Mouse (Mus musculus) monocyte, adult 5-6 weeks (primary cell): ENCODE results near the gene Slc2a5. TPM values are rescaled to one million over a fixed set of nuclear protein-coding genes. Genes with fewer than 3 reads are reported as not detected.

Experiments used
- ATAC-seq: fragments of 153-309, 156-312 bp; replicated peaks from 2 replicates; pipeline ENCODE4 v1.8.0; 2017; ENCODE audit warnings: mild to moderate bottlenecking; ENCODE audit not compliant: low TSS enrichment, insufficient number of reproducible peaks, severe bottlenecking, poor library complexity, low FRiP score
- total RNA-seq: library from RNA; stranded (forward); fragments of 200-1000, 200-491, 200-594 nt; gene quantifications from 3 replicates; pipeline ENCODE4 v1.2.3, GENCODE M21; 2017

The Slc2a5 gene
- total RNA-seq, 1 experiment from 2014 or later: 0.10 TPM

DNA sequence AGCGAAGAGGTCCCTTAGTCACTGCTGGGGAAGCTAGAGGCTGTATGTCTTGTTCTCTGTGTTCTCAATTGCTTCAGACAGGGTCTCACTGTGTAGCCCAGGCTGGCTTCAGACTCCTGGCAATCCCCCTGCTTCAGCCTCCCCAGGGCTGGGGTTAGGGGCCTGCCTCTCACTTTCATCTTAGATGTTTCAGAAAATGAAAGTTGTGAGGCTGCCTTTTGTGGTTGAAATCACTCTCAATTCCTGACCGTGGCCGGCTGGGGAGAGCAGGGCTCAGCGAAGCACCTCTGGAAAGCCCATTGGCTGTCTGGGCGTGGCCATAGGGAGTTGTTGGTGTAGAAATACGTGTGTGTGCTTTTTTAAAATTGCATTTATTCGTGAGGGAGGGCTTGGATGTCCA is 22.8 kb upstream of the Slc2a5 start:
- ATAC-seq: no peak

DNA sequence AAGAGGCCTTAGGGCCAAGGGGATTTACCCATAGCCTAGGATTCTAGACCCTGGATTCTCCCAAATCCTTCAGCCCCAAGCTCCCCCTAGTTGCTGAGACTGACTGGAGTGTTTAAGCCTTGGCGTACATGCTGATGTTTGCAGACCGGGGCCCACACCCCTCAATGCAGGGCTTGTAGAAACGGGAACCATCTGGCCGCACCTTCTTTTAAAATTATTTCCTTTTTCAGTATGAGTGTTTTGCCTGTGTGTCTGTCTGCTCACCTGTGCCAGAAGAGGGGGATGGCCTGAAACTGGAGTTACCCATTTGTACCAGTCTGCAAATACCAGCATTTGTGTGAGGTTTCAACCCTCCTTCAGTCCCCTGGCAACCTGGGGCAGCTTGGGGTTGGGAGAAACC is 21.2 kb upstream of the Slc2a5 start:
- no peak for ATAC-seq

DNA sequence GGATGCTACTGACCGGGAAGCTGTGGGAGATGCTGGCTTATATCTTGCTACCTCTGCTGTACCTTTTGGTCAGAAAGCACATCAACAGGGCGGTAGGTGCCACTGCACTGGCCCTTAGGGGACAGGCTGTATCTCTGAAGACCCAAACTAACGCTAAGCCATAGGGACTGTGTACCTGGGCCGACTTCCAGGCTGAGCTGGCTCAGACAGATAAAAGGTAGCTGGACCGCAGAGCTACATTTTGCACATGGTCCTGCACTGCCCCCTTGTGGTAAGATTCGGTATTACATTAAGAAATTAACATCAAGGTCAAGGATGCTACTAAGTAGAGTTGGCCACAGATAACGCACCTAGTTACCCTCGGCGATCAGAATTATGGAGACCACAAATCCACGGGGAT is 20.2 kb upstream of the Slc2a5 start:
- peak; percentile 63; the same call in 1 of the 2 replicates for ATAC-seq

- no peak for ATAC-seq
Measured at GRCm38 (mm10) chr4:150102822-150103221, 16.3 kb upstream of the Slc2a5 start.

DNA sequence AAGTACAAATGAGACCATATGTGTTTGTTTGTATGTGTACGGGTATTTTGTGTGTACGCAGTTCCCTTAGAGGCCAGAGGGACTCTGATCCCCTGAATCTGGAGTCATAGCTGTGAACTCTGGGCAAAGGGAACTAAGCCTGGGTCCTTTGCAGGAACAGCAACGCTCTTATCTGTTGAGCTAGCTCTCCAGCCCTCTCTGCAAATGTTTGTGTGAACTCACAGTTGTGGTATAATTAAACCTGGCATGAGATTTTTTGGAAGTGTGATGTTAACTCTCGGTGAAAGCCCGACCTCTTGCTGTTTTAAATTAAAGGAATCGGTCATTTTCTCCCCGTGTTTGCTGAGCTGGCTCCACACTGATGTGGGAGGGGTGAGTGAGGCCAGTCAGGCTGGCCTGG is 13.4 kb upstream of the Slc2a5 start:
- ATAC-seq: no peak

- ATAC-seq: no peak
Measured at GRCm38 (mm10) chr4:150106637-150107036, 12.4 kb upstream of the Slc2a5 start.

DNA sequence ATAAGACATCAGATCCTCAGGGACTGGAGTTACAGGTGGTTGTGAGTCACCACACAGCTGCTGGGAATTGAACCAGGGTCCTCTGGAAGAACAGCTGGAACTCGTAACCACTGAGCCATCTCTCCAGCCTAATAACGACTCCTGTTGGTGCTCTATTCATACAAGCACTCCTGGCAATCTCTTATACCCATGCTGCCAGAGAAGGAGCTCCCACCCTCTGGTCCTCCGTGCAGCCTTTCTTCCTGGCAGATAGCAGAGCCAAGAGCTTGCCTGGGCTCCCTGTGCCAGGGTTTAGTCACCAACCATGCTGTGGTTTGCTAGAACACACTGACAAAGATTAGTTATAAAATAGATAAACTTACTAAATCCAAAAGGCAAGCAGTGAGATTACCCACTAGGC is 9.4 kb upstream of the Slc2a5 start:
- ATAC-seq: no peak

DNA sequence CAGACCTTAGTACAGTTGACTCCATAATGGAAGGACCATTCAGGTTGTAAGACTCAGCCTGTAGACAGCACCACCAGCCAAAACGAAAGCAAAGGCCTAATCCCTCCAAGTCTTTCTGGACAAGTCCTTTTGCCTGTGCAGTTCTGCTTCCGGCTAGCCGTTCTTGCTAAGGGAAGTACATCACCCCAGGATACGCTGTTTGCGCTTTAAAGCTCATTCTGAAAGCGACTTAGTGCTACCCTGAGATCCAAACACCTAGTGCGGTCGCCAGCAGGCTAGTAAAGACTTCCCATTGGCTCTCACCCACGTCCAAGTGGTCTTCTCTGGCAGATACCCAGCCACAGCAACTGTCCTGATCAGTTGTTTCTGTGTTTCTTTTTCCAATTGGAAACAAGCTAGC is 8.7 kb upstream of the Slc2a5 start:
- ATAC-seq: no peak

GRCm38 (mm10) chr4:150112867-150113266 is 6.2 kb upstream of the Slc2a5 start:
- ATAC-seq: 0 out of 2 replicates have a peak, but pooled peaks have one; percentile 67

- ATAC-seq: no peak
Measured at GRCm38 (mm10) chr4:150114505-150115061, 4.5 kb upstream of the Slc2a5 start.

DNA sequence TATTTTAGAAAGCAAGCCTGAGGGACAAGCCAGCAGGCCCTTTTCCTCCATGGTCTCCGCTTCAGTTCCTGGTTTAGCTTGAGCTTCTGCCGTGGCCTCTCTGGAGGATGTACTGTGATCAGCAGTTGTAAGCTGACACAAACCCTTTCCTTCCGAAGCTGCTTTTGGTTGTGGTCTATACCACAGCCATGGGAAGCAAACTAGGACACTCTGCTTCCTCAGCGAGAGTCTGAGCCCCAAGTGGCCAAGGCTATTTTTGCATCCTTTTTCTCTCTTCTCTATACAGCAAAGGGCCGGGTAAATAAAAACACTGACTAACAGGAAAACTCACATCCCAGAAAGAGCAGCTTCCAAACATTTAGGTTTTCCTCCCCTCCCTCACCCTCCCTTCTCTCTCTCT is 1.8 kb upstream of the Slc2a5 start:
- ATAC-seq: no peak

DNA sequence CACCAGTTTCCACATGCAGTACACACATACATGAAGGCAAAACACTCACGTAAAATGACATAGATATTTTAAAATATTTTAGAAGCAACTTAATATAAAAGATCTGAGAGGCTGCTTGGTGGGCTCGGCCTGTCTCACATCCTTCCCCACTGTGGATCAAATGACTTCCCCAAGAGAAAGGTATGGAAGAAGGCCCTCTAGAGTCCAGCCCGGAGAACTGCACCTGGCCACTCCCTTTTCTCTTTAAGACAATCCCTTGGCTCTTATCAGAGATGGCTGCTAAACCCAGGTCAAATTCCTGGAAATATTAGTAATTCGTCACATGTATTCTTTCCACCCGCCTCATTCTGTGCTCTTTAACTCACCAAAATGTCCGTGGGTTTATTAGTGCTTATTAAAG is 920 bp upstream of the Slc2a5 start:
- no peak for ATAC-seq

- no peak for ATAC-seq
Measured at GRCm38 (mm10) chr4:150119640-150120039, 557 bp downstream of the Slc2a5 start.

DNA sequence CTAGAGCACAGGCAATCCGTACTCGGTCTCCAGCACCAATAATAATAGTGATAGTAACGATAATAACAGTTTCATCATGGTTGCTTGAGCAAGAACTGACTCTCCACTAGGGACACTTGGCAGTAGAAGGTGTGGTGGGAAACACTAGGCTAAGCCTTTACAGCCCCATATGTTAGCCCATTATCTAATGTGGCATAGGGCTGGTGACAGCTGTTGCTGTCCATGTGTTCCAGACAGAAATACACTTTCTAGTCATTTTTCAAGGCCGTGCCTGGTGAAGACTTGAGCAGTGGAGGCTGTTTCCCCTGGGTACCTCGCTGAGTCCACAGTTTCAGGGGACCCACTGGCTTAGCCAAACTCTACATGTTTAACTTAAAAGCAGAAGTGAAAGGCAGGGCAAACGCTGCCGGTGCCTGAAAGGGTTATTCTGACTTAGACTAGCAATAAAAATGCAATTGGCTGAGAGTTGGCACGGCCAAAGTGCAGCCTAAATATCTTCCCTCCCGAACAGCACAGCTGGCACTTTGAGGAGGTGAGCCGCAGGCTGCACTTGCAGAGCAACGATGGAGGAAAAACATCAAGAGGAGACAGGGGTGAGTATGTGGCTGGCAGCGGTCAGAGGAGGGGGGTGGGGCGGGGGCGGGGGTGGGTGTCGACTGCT is 1.2 kb downstream of the Slc2a5 start:
- ATAC-seq: peak; percentile 28; the same call in 1 of the 2 replicates

- no peak for ATAC-seq
Measured at GRCm38 (mm10) chr4:150121430-150121829, 2.3 kb downstream of the Slc2a5 start.

GRCm38 (mm10) chr4:150122476-150122875 is 3.4 kb downstream of the Slc2a5 start:
- no peak for ATAC-seq

DNA sequence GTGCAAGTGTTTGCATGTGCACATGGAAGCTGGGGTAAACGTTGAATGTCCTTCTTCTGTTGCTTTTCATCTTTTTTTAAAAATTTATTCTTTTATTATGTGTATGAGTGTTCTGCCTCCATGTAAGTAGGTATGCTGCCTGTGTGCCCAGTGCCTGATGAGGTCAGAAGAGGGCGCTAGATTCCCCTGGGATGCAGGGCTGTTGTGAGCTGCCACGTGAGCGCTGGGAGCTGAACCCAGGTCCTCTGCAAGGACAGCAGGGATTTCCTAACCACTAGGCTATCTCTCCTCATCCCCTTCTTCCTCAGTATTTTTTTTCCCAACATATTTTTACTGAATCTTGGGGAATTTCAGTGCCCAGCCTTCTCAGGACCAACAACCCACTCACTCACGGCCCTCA is 7.3 kb downstream of the Slc2a5 start:
- no peak for ATAC-seq

GRCm38 (mm10) chr4:150127894-150128293 is 8.8 kb downstream of the Slc2a5 start:
- ATAC-seq: no peak

DNA sequence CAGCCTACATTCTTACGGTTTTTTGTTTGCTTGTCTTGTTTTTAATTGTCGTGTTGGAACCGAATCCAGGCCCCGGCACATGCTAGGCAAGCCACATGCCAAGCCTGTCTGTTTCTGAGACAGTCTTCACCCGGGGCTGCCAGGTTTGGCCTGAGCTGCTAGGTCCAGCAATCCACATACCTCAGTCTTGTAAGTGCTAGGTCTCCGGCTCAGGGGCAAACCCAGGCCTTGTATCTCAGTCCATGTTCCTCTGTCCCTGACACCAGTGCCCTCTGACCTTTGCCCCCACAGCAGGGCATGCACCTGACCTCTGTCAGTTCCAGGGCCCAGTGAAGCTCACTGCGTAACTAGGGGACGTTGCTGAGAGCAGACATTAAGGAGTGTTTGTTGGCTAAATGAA is 9.5 kb downstream of the Slc2a5 start:
- ATAC-seq: no peak

DNA sequence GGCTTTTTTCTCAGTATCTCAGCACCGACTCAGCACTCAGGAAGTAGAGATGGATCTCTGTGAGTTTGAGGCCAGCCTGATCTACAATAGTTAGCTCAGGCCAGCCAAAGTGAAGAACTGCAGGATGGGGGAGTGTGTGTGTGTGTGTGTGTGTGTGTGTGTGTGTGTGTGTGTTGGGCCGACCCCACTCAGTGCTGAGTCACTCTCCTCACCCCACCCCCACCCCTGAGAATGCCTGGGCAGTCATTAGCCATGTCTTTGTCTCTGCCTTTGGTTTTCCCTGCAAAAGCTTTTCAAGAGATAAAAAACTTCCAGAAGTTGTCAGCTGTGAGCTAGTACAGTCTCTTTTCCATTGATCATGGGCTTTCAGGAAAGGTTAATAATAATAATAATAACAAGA is 11.6 kb downstream of the Slc2a5 start:
- no peak for ATAC-seq
